Mouse (Mus musculus): ENCODE data around the gene Olfr523.

- TF ChIP-seq POLR2A (IDR thresholded peaks at IDR 0.05; ENCODE audit: control insufficient read depth, extremely low read depth, insufficient read depth, low read length, poor library complexity) (no peak), CTCF (IDR thresholded peaks at IDR 0.05; ENCODE audit: borderline replicate concordance, control insufficient read depth, extremely low read depth, insufficient read depth, low read length, poor library complexity) (no peak)
Measured at GRCm38 (mm10) chr7:140224209-140224608, 51.2 kb downstream of the Olfr523 start.
